Mouse (Mus musculus) kidney, embryonic 16.5 days (tissue): Measurements from ENCODE around the gene Rnf166. TPM values are rescaled to one million over a fixed set of nuclear protein-coding genes. Genes with fewer than 3 reads are reported as not detected.

Experiments
- ATAC-seq: fragments of 200-750 bp; cut with Nextera tagmentation; 2 replicates; pipeline ENCODE4 v1.8.0; 2017; ENCODE audit warnings: moderate TSS enrichment; ENCODE audit not compliant: low FRiP score, low TSS enrichment
- H3K27ac ChIP-seq: fragments of 300-500 bp; sonication (generic); 2 replicates; pipeline ENCODE4 v1.5.1; 2014; ENCODE audit warnings: low read length
- H3K27me3 ChIP-seq: fragments of 300-500 bp; sonication (generic); 2 replicates; pipeline ENCODE4 v1.6.1; 2014; ENCODE audit warnings: low read length, control low read depth, mixed read lengths; ENCODE audit not compliant: insufficient read depth
- H3K36me3 ChIP-seq: fragments of 300-500 bp; sonication (generic); 2 replicates; pipeline ENCODE4 v1.6.1; 2014; ENCODE audit warnings: low read length, control low read depth, mixed read lengths; ENCODE audit not compliant: insufficient read depth
- H3K4me1 ChIP-seq: fragments of 300-500 bp; sonication (generic); 2 replicates; pipeline ENCODE4 v1.6.1; 2014; ENCODE audit warnings: low read length, control low read depth, mixed read lengths; ENCODE audit not compliant: insufficient read depth
- H3K4me2 ChIP-seq: fragments of 300-500 bp; sonication (generic); replicated peaks from 2 replicates; pipeline ENCODE4 v1.6.1; 2014; ENCODE audit warnings: low read depth, low read length
- H3K4me3 ChIP-seq: fragments of 300-500 bp; sonication (generic); 2 replicates; pipeline ENCODE4 v1.5.1; 2014; ENCODE audit warnings: mild to moderate bottlenecking, low read length
- H3K9ac ChIP-seq: fragments of 300-500 bp; sonication (generic); replicated peaks from 2 replicates; pipeline ENCODE4 v1.6.1; 2014; ENCODE audit warnings: low read length
- H3K9me3 ChIP-seq: fragments of 300-500 bp; sonication (generic); 2 replicates; pipeline ENCODE4 v1.6.1; 2016; ENCODE audit warnings: low read length, control low read depth
- WGBS: fragments of 180-500 bp; shearing (Covaris S2); extraction: QIAGEN DNeasy Blood & Tissue Kit; methylation state at CpG from one replicate; pipeline ENCODE4 v1.1.7; 2014; 5-methylcytosine and 5-hydroxymethylcytosine counted together
- polyA plus RNA-seq: library from polyadenylated mRNA; unstranded; fragments of >200 nt; fragmentation: Nextera tagmentation; extraction: Ambion mirVana; gene quantifications from 2 replicates; pipeline ENCODE4 v1.2.1, GENCODE M21; 2015

Rnf166 gene
- polyA plus RNA-seq, 1 experiment from 2014 or later: 46.0 TPM

DNA sequence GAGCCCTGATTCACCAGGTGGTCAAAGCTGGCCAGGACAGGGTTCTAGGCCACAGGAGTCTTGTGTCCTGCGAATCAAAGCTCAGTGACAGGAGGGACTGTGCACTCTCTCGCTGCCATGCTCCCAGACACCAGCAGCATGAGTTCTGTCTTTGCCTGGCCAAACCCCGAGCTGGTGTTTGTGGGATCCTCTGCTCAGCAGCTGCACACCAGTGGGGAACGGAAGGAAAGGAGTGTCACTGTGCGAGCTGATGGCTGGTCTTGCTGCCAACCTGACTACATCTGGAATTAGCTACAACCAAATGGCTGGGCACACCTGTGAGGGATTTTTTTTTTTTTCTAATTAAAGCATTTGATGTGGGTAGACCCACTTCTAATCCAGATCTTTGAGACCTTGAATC is 5.2 kb downstream of the Rnf166 start:
- H3K27me3 ChIP-seq: no peaks in the 10 kb centered on the region
- WGBS: 87% methylated on average over 5 of the region's 5 CpGs
- peaks cover 22% of the 10 kb centered on the region for H3K36me3 ChIP-seq
- no peaks in the 10 kb centered on the region for H3K9me3 ChIP-seq
- H3K4me2 ChIP-seq: no peak overlapping the region
- no peak overlapping the region for H3K4me3 ChIP-seq
- H3K27ac ChIP-seq: no peak overlapping the region
- ATAC-seq: no peak
- peaks cover 10% of the 10 kb centered on the region for H3K4me1 ChIP-seq
- H3K9ac ChIP-seq: no peak overlapping the region

GRCm38 (mm10) chr8:122469965-122470364 is 5.9 kb downstream of the Rnf166 start:
- no peak overlapping the region for H3K9ac ChIP-seq
- H3K4me3 ChIP-seq: no peak overlapping the region
- H3K27ac ChIP-seq: no peak overlapping the region
- no peaks in the 10 kb centered on the region for H3K9me3 ChIP-seq
- peaks cover 22% of the 10 kb centered on the region for H3K36me3 ChIP-seq
- peaks cover 7% of the 10 kb centered on the region for H3K4me1 ChIP-seq
- 84% methylated on average over 10 of the region's 10 CpGs for WGBS
- H3K27me3 ChIP-seq: no peaks in the 10 kb centered on the region
- no peak overlapping the region for H3K4me2 ChIP-seq
- no peak for ATAC-seq

DNA sequence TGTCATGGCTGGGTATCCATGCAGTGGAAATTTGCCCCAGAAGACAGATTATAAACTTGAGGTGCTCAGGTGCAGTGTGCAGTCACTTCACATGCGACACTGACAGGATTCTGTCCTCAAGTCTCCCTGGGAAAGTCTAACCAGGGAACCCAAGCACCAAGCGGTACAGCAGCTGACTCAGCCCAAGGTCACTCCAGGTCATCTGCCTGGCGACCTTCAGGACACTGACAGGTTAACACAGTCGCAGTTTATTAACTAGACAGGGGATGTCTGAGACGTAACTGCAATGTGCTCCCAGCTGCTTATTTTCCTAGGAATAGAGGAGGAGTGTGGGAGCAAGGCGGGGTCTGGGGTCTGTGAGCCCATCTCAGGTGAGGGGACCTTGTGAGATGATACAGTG is 6.5 kb downstream of the Rnf166 start:
- no peak overlapping the region for H3K4me2 ChIP-seq
- 69% methylated on average over 6 of the region's 6 CpGs for WGBS
- ATAC-seq: no peak
- H3K9me3 ChIP-seq: no peaks in the 10 kb centered on the region; the same call in 1 of the 2 replicates
- H3K27me3 ChIP-seq: no peaks in the 10 kb centered on the region
- H3K27ac ChIP-seq: no peak overlapping the region
- no peak overlapping the region for H3K9ac ChIP-seq
- H3K4me3 ChIP-seq: no peak overlapping the region
- H3K4me1 ChIP-seq: peaks cover 2% of the 10 kb centered on the region
- peaks cover 22% of the 10 kb centered on the region for H3K36me3 ChIP-seq

GRCm38 (mm10) chr8:122467816-122468215 is 8.0 kb downstream of the Rnf166 start:
- Histone ChIP-seq H3K4me1 (no peaks in the 10 kb centered on the region), H3K27ac (no peak overlapping the region), H3K9me3 (no peaks in the 10 kb centered on the region; the same call in 1 of the 2 replicates), H3K36me3 (peaks cover 14% of the 10 kb centered on the region), H3K4me2 (no peak overlapping the region), H3K4me3 (no peak overlapping the region), H3K27me3 (peaks cover 5% of the 10 kb centered on the region; the same call in 1 of the 2 replicates), H3K9ac (no peak overlapping the region)
- WGBS: 88% methylated on average over 13 of the region's 13 CpGs
- ATAC-seq: no peak

DNA sequence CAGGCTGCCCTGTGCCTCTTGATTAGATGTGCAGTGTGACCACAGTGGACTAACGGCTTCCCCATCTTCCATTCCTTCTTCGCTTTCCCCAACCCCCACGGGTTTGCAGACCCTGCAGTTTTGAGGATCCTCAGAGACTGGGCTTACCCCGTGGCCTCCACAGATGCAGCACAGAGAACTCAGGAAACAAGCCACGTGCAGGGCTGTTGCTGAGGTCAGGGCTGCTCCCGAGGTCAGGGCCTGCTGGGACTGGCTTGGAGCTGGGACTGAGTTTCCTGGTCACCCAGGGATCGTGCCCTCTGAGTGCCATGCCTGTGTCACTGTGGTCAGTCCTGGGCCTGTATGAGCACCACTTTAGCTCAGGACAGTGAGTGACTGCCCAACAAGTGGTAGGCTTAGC is 10.9 kb downstream of the Rnf166 start:
- Histone ChIP-seq H3K36me3 (peaks cover 14% of the 10 kb centered on the region), H3K4me3 (no peak overlapping the region), H3K27me3 (peaks cover 31% of the 10 kb centered on the region), H3K9ac (no peak overlapping the region), H3K4me1 (peaks cover 12% of the 10 kb centered on the region), H3K9me3 (no peaks in the 10 kb centered on the region; the same call in 1 of the 2 replicates), H3K4me2 (no peak overlapping the region), H3K27ac (no peak overlapping the region)
- WGBS: 61% methylated on average over 7 of the region's 7 CpGs
- ATAC-seq: no peak

DNA sequence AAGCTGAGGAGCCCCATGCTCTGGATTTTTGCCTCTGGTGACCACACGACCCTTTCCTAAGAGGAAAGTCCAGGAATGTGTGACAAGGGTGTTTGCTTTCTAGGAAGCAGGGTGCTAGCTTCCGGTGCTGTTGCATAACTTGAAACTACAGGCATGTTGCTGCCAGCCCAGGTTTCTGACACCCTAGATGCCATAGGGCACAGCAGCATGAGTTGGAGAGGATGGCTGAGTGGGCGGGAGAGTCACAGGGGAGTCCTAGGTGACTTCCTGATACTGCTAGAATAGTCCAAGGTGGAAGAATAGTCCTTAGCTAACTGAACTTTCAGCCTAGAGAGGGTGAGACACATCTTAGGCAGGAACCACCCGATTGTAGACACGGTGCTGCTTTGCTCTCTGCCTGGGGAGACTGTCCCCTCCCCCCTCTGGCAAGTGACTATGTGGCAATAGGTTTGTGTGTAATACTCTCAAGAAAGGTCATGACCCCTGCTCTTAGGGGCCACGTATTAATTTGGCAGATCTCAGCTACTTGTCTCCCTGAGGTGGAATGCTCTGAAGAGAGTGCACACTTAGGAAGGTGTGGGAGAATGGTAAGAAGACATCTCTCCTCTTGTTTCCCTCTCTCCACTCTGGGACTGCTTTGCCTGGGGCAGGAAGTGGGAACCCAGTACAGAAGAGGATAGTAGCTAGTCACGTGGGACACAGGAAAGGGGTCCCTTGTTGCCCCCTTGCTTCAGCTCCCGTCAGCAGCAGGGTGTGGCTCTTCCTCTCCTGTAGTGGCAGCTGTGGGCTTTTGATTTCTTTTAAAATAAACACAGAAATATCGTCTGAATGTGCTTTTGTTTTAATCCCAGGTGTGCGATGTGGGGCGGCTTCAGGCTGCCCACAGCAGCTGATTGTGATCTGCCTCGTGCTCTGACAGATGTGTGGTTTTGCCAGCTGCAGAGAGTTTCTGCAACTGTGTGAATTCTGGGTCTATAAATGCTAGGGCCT is 11.9 kb downstream of the Rnf166 start:
- WGBS: 58% methylated on average over 12 of the region's 12 CpGs
- H3K27ac ChIP-seq: no peak overlapping the region
- no peak overlapping the region for H3K4me2 ChIP-seq
- H3K27me3 ChIP-seq: peaks cover 41% of the 10 kb centered on the region
- no peak overlapping the region for H3K9ac ChIP-seq
- ATAC-seq: no peak
- no peaks in the 10 kb centered on the region; the same call in 1 of the 2 replicates for H3K9me3 ChIP-seq
- peaks cover 14% of the 10 kb centered on the region for H3K36me3 ChIP-seq
- peaks cover 14% of the 10 kb centered on the region for H3K4me1 ChIP-seq
- no peak overlapping the region for H3K4me3 ChIP-seq

DNA sequence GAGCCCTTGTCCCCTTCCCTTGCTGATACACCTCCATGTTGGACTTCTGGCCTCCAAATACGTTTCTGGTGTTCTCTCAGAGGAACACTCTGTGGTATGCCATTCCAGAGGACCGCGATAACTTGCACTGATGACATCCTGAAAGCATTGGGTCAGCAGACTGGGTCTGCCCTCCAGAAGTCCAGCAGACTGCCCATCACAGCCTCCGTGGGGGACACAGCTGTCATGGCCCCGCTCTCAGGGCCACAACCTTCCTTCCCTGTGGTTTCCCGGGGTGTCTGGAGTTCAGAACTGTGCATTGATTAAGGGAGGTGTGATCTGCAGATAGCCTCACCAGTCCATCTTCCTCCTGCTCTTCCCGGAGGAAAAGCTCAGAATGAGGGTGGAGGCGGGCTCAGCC is 13.4 kb downstream of the Rnf166 start:
- 68% methylated on average over 8 of the region's 8 CpGs for WGBS
- H3K27me3 ChIP-seq: peaks cover 53% of the 10 kb centered on the region

DNA sequence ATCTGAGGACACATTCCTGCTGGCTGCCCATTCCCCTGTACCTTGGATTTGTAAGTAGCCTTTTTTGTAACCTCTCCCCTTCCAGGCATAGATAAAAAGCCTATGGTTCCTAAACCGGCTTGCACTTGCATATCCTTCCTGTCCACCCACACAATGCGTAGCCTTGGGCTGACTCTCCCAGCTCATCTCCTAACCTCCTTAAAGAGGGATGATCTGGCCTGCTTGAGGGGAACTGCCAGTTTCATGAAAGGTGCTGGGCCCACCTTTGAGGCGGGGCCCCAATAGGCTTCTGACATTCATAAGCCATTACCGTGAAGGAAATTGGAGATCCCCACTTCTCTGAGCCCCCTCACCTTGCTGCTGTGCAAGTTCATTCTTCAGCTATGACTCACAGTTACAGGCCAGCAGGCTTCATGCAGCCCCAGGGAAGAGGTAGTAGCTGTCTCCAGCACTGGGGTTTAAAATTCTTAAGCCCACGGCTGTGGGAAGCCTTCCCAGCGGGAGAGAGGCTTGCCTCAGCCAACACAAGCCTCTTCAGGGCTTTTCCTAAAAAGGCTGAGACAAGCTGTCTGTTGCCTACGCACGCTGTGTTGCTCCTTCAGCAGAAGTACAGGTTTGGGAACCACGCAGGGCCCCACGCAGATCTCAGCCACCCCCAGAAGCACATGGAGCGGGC is 14.3 kb downstream of the Rnf166 start:
- H3K9me3 ChIP-seq: no peaks in the 10 kb centered on the region; the same call in 1 of the 2 replicates
- peaks cover 2% of the 10 kb centered on the region for H3K36me3 ChIP-seq
- 65% methylated on average over 11 of the region's 11 CpGs for WGBS
- H3K4me3 ChIP-seq: no peak overlapping the region
- H3K27ac ChIP-seq: no peak overlapping the region
- H3K4me1 ChIP-seq: peaks cover 14% of the 10 kb centered on the region
- peaks cover 55% of the 10 kb centered on the region for H3K27me3 ChIP-seq
- no peak overlapping the region for H3K9ac ChIP-seq
- no peak for ATAC-seq
- no peak overlapping the region for H3K4me2 ChIP-seq

More for the DNA sequence above, 13.4 kb downstream of the Rnf166 start:
- H3K27ac ChIP-seq: no peak overlapping the region
- peaks cover 6% of the 10 kb centered on the region for H3K36me3 ChIP-seq
- H3K4me1 ChIP-seq: peaks cover 14% of the 10 kb centered on the region
- no peak for ATAC-seq
- no peak overlapping the region for H3K4me3 ChIP-seq
- no peaks in the 10 kb centered on the region; the same call in 1 of the 2 replicates for H3K9me3 ChIP-seq
- H3K4me2 ChIP-seq: no peak overlapping the region
- H3K9ac ChIP-seq: no peak overlapping the region

GRCm38 (mm10) chr8:122460524-122461472 is 15.1 kb downstream of the Rnf166 start, which contains the start of gene Snai3:
TSS of gene Snai3 (minus strand) at chr8:122460733.
- ATAC-seq: peak; percentile 92
- H3K4me3 ChIP-seq: peak within 1 kb of the TSS; percentile 38
- H3K9ac ChIP-seq: peak within 1 kb of the TSS; percentile 53
- no peaks in the 10 kb centered on the region; the same call in 1 of the 2 replicates for H3K36me3 ChIP-seq
- H3K4me2 ChIP-seq: peak within 1 kb of the TSS; percentile 58
- no peaks in the 10 kb centered on the region; the same call in 1 of the 2 replicates for H3K9me3 ChIP-seq
- H3K27ac ChIP-seq: no peak within 1 kb of the TSS
- 1% methylated on average over 54 of the region's 56 CpGs for WGBS
- H3K4me1 ChIP-seq: peaks cover 14% of the 10 kb centered on the region
- H3K27me3 ChIP-seq: peaks cover 55% of the 10 kb centered on the region
